Mouse (Mus musculus): Measurements from ENCODE around the gene Ogfrl1. TPM values are rescaled to one million over a fixed set of nuclear protein-coding genes. Genes with fewer than 3 reads are reported as not detected.

Gene Ogfrl1
- polyA plus RNA-seq, 2 experiments, result 7.4 to 16.5 TPM

DNA sequence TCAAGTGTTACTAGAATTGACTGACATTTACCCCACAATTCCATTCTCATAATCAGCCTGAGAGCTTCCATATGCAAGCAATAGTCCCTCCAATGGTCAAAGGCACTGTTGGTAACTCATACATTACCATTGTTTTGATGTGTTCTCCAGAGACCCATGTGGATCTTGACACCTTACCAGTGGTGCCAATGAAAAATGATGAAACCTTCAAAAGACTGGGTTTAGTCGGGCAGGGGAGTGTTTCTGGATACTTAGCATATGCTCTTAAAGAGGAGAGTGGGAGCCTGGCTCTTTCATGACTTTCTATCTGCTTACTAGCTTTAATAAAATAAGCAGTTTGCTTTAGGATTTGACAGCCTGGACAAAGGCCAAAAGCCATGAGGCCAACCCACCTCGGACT lies 20.5 kb upstream of the Ogfrl1 start:
- no peak overlapping the region; the same call in none of the 2 replicates for H3K4me2 ChIP-seq (ENCODE audit: low read depth)
- H3K4me3 ChIP-seq (ENCODE audit: insufficient read depth in 1 of 2, low read depth in 2 of 2, low read length in 2 of 2), result no peak overlapping the region
- ATAC-seq (ENCODE audit: insufficient read depth) (peak; percentile 11; the same call in 1 of the 2 replicates), DNase-seq (ENCODE audit: low read depth in 3 of 3, low spot score in 3 of 3) (no peak)
- TF ChIP-seq EP300 (IDR thresholded peaks at IDR 0.05; ENCODE audit: low read depth) (no peak), CTCF (IDR thresholded peaks at IDR 0.05; ENCODE audit: low read depth) (no peak)
- H3K9ac ChIP-seq (replicated peaks), result no peak overlapping the region
- 41% methylated on average over 2 of the region's 2 CpGs for WGBS (ENCODE audit: insufficient replicate concordance)
- no peaks in the 10 kb centered on the region for H3K27me3 ChIP-seq (ENCODE audit: control insufficient read depth, insufficient read depth, low read length)
- H3K9me3 ChIP-seq (ENCODE audit: control insufficient read depth, low read length), result no peaks in the 10 kb centered on the region
- H3K27ac ChIP-seq, result peak overlapping the region; percentile 66
- no peaks in the 10 kb centered on the region for H3K36me3 ChIP-seq (replicated peaks; ENCODE audit: control insufficient read depth, insufficient read depth, low read depth)
- H3K4me1 ChIP-seq (replicated peaks; ENCODE audit: control insufficient read depth in 2 of 2, insufficient read depth in 2 of 2, low read length in 1 of 2), result peaks cover 23 to 28% of the 10 kb centered on the region in 2 experiments

DNA sequence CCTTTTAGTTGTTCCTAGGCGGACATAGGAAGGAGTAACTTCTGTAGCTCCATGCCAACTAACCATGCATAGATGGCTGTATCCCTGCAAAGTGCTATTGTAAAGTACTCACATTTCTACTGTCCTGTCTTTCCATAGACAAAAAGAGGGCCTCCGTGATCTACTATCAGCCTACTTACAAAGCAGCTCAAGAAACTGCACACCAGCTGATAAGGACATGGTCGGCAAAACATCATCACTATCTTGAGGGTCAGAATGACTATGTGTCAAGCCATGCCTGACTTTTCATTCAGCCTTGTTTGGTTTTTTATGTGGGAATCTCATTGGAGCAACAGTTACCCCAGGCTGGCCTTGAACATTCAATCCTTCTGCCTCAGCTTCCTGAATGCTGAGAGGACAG lies 20.0 kb upstream of the Ogfrl1 start:
- Histone ChIP-seq H3K36me3 (replicated peaks; ENCODE audit: control insufficient read depth, insufficient read depth, low read depth) (no peaks in the 10 kb centered on the region), H3K9ac (replicated peaks) (peak overlapping the region; percentile 47), H3K27ac (peak overlapping the region; percentile 66), H3K27me3 (ENCODE audit: control insufficient read depth, insufficient read depth, low read length) (no peaks in the 10 kb centered on the region), H3K9me3 (ENCODE audit: control insufficient read depth, low read length) (no peaks in the 10 kb centered on the region), H3K4me1 (replicated peaks; ENCODE audit: control insufficient read depth in 2 of 2, insufficient read depth in 2 of 2, low read length in 1 of 2) (peaks cover 23 to 28% of the 10 kb centered on the region in 2 experiments), H3K4me2 (ENCODE audit: low read depth) (peak overlapping the region; percentile 52), H3K4me3 (ENCODE audit: insufficient read depth in 1 of 2, low read depth in 2 of 2, low read length in 2 of 2) (peak overlapping the region in 1 of 2 experiments; percentile 8; a peak in 1 of 4 replicates)
- WGBS (ENCODE audit: insufficient replicate concordance), result 11% methylated on average over 3 of the region's 3 CpGs
- DNase-seq (ENCODE audit: low read depth in 3 of 3, low spot score in 3 of 3) (peak; percentile 59 to 71 (median 69)), ATAC-seq (ENCODE audit: insufficient read depth) (peak; percentile 97)
- peak; percentile 90 for TF ChIP-seq EP300 (IDR thresholded peaks at IDR 0.05; ENCODE audit: low read depth)
- no peak for TF ChIP-seq CTCF (IDR thresholded peaks at IDR 0.05; ENCODE audit: low read depth)

DNA sequence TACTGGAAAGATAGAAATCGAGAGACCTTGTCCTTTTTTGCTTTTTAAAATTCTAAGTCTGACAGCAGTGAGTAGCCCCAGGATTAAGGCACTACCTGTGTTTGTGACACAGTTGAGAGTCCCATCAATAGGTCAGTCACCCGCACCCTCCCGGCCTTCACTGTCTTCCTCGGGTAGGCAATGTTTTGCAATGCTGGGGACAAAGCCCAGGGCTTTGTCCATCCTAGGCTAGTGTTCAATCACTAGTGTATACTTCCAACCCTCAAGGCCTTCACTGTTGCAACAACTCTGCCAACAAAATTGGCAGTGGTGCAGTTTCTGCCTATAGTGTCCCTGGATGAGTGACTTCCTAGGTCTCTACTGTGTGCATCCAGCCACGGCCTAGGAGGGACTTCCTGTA lies 14.0 kb upstream of the Ogfrl1 start:
- H3K27ac ChIP-seq, result no peak overlapping the region
- WGBS (ENCODE audit: insufficient replicate concordance), result 66% methylated on average over 5 of the region's 5 CpGs
- no peak overlapping the region for H3K4me2 ChIP-seq (ENCODE audit: low read depth)
- ATAC-seq (ENCODE audit: insufficient read depth), result no peak
- no peak overlapping the region for H3K4me3 ChIP-seq (ENCODE audit: insufficient read depth in 1 of 2, low read depth in 2 of 2, low read length in 2 of 2)
- H3K9me3 ChIP-seq (ENCODE audit: control insufficient read depth, low read length), result no peaks in the 10 kb centered on the region
- no peaks in the 10 kb centered on the region for H3K27me3 ChIP-seq (ENCODE audit: control insufficient read depth, insufficient read depth, low read length)
- H3K36me3 ChIP-seq (replicated peaks; ENCODE audit: control insufficient read depth, insufficient read depth, low read depth), result no peaks in the 10 kb centered on the region
- TF ChIP-seq EP300 (IDR thresholded peaks at IDR 0.05; ENCODE audit: low read depth) (no peak), CTCF (IDR thresholded peaks at IDR 0.05; ENCODE audit: low read depth) (no peak)
- no peak overlapping the region for H3K9ac ChIP-seq (replicated peaks)
- no peak for DNase-seq (ENCODE audit: low read depth in 3 of 3, low spot score in 3 of 3)
- no peaks in the 10 kb centered on the region; a peak in 1 of 4 replicates for H3K4me1 ChIP-seq (replicated peaks; ENCODE audit: control insufficient read depth in 2 of 2, insufficient read depth in 2 of 2, low read length in 1 of 2)

DNA sequence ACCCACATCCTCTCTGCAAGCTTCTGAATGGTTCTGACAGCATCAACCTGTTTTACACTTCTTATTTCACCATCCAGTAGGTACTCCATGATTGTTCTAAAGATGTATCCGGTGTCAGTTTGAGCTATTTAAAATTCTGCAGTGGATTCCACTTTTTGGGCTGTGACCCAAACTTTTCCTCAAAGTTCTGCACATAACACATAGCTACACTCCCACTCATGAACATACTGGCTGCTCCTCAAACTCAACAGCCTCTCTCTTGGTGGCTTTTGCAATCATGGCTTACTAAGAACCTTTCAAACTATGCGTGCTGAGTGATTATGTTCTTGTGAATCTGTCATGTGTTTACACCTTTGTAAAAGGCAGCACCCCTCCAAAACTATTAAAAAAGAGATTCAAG lies 12.4 kb upstream of the Ogfrl1 start:
- no peaks in the 10 kb centered on the region for H3K27me3 ChIP-seq (ENCODE audit: control insufficient read depth, insufficient read depth, low read length)
- no peaks in the 10 kb centered on the region for H3K9me3 ChIP-seq (ENCODE audit: control insufficient read depth, low read length)
- H3K4me2 ChIP-seq (ENCODE audit: low read depth), result no peak overlapping the region
- H3K36me3 ChIP-seq (replicated peaks; ENCODE audit: control insufficient read depth, insufficient read depth, low read depth), result no peaks in the 10 kb centered on the region
- TF ChIP-seq CTCF (IDR thresholded peaks at IDR 0.05; ENCODE audit: low read depth) (no peak), EP300 (IDR thresholded peaks at IDR 0.05; ENCODE audit: low read depth) (no peak)
- DNase-seq (ENCODE audit: low read depth in 3 of 3, low spot score in 3 of 3), result no peak
- no peak overlapping the region for H3K4me3 ChIP-seq (ENCODE audit: insufficient read depth in 1 of 2, low read depth in 2 of 2, low read length in 2 of 2)
- no peak overlapping the region for H3K27ac ChIP-seq
- WGBS (ENCODE audit: insufficient replicate concordance), result 76% methylated on average over 2 of the region's 2 CpGs
- no peak overlapping the region for H3K9ac ChIP-seq (replicated peaks)
- H3K4me1 ChIP-seq (replicated peaks; ENCODE audit: control insufficient read depth in 2 of 2, insufficient read depth in 2 of 2, low read length in 1 of 2), result no peaks in the 10 kb centered on the region
- ATAC-seq (ENCODE audit: insufficient read depth), result no peak

DNA sequence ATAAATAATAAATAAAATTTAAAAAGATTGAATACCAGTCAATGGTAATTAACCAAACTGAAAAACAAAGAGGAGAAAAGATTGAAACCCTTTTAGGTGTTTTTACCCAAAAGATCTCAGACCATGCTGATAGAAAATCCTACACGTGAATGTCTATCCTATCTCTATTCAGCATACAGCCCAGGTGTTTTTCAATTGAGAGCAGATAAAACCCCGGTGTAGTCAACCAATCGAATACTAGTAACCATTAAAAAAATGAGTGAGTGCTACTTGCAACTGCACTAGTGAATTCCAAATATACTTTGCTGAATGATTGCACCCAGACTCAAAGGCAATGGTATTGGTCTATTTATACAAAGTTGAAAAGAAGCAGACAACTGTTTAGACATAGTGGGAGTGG lies 4.8 kb upstream of the Ogfrl1 start:
- Histone ChIP-seq H3K9me3 (ENCODE audit: control insufficient read depth, low read length) (no peaks in the 10 kb centered on the region), H3K27ac (no peak overlapping the region), H3K27me3 (ENCODE audit: control insufficient read depth, insufficient read depth, low read length) (no peaks in the 10 kb centered on the region), H3K4me2 (ENCODE audit: low read depth) (no peak overlapping the region), H3K4me1 (replicated peaks; ENCODE audit: control insufficient read depth in 2 of 2, insufficient read depth in 2 of 2, low read length in 1 of 2) (peaks cover 11 to 19% of the 10 kb centered on the region in 2 experiments; a peak in 3 of 4 replicates), H3K4me3 (ENCODE audit: insufficient read depth in 1 of 2, low read depth in 2 of 2, low read length in 2 of 2) (no peak overlapping the region), H3K36me3 (replicated peaks; ENCODE audit: control insufficient read depth, insufficient read depth, low read depth) (no peaks in the 10 kb centered on the region), H3K9ac (replicated peaks) (no peak overlapping the region)
- no peak for DNase-seq (ENCODE audit: low read depth in 3 of 3, low spot score in 3 of 3)
- 26% methylated on average over 3 of the region's 3 CpGs for WGBS (ENCODE audit: insufficient replicate concordance)
- peak; percentile 62 for ATAC-seq (ENCODE audit: insufficient read depth)
- TF ChIP-seq EP300 (IDR thresholded peaks at IDR 0.05; ENCODE audit: low read depth) (peak; percentile 62), CTCF (IDR thresholded peaks at IDR 0.05; ENCODE audit: low read depth) (no peak)
